Mouse (Mus musculus) spleen, adult 2 months (tissue): ENCODE measurements around the gene Tlx2.

Experiments
- CTCF ChIP-seq: fragments of 200-500 bp; IDR thresholded peaks from 2 replicates; pipeline ENCODE4 v1.5.1; 2011; ENCODE audit warnings: mild to moderate bottlenecking, inconsistent platforms; ENCODE audit not compliant: insufficient read depth, insufficient read length, insufficient replicate concordance; ENCODE audit errors: extremely low read depth
- POLR2A ChIP-seq: fragments of 200-500 bp; IDR thresholded peaks from 2 replicates; pipeline ENCODE4 v1.6.1; 2011; ENCODE audit warnings: low read depth, low read length, inconsistent platforms

- TF ChIP-seq CTCF (no peak), POLR2A (no peak)
Measured at GRCm38 (mm10) chr6:83083497-83083896, 13.4 kb upstream of the Tlx2 start.
